In genomic region chr6:54299417-54299816, GRCm38 (mm10) we compare ENCODE assay signal across 11 mouse cellular contexts. TPM values are rescaled to one million over a fixed set of nuclear protein-coding genes. Genes with fewer than 3 reads are reported as not detected.
DNase-seq lines count a peak whose midpoint lies in the region; ATAC-seq lines count a peak whose summit lies in the region.
"Had no signal": no experiment of that assay in that cellular context is flagged by ENCODE, and none has a peak within 500 bp of the region (broad histone marks: within the 10 kb centered on the region; RNA-seq: fewer than 3 reads in every experiment).

No protein-coding gene starts in this region.

- H3K27ac ChIP-seq in heart, embryonic 10.5 days = no peak overlapping the region
- H3K27ac ChIP-seq in lung, embryonic 16.5 days (ENCODE audit: low read length) = peak overlapping the region; percentile 17; the same call in 1 of the 2 replicates
- H3K27ac ChIP-seq: left cerebral cortex, adult 2 months; midbrain, embryonic 10.5 days had no signal

- WGBS in heart, embryonic 10.5 days = 65% methylated on average over 2 of the region's 2 CpGs
- WGBS in lung, embryonic 16.5 days = 49% methylated on average over 2 of the region's 2 CpGs

- DNase-seq in layer of hippocampus, adult 11-12 months (ENCODE audit: low spot score) = peak; percentile 34
- DNase-seq in layer of hippocampus, postnatal 25 days (ENCODE audit: extremely low spot score in 1 of 2, low spot score in 1 of 2) = no peak
- DNase-seq in heart, adult 11 months = peak; percentile 96
- DNase-seq in heart, embryonic 10.5 days (ENCODE audit: low spot score) = peak; percentile 77
- DNase-seq in spleen, postnatal 14 days (ENCODE audit: low spot score in 2 of 2) = no peak
- DNase-seq in natural killer cell, adult 2 months (ENCODE audit: low spot score in 2 of 2) = no peak
- DNase-seq: right cerebral cortex, postnatal 25 days had no signal

- no peaks in the 10 kb centered on the region for H3K36me3 ChIP-seq in heart, embryonic 10.5 days
- peaks cover 2% of the 10 kb centered on the region; the same call in 1 of the 2 replicates for H3K36me3 ChIP-seq in lung, embryonic 16.5 days (ENCODE audit: control insufficient read depth, insufficient read depth, low read length)

- H3K27me3 ChIP-seq in heart, embryonic 10.5 days (ENCODE audit: insufficient read depth, poor library complexity, severe bottlenecking) = no peaks in the 10 kb centered on the region
- H3K27me3 ChIP-seq in lung, embryonic 16.5 days (ENCODE audit: control insufficient read depth, insufficient read depth, low read depth, low read length) = no peaks in the 10 kb centered on the region

- no peaks in the 10 kb centered on the region for H3K9me3 ChIP-seq in heart, embryonic 10.5 days
- H3K9me3 ChIP-seq in lung, embryonic 16.5 days (ENCODE audit: control insufficient read depth, low read length) = no peaks in the 10 kb centered on the region
- H3K9me3 ChIP-seq: midbrain, embryonic 10.5 days had no signal

- no peak overlapping the region for H3K4me3 ChIP-seq in heart, embryonic 10.5 days
- H3K4me3 ChIP-seq in lung, embryonic 16.5 days (ENCODE audit: low read length) = no peak overlapping the region
- H3K4me3 ChIP-seq: left cerebral cortex, adult 2 months; midbrain, embryonic 10.5 days had no signal

- ATAC-seq in lung, embryonic 16.5 days (ENCODE audit: low read depth) = peak; percentile 60; the same call in 1 of the 2 replicates
- ATAC-seq: hindbrain, embryonic 16.5 days had no signal

- no peak overlapping the region for H3K4me2 ChIP-seq in lung, embryonic 16.5 days (ENCODE audit: low read depth, low read length)

- no peaks in the 10 kb centered on the region for H3K4me1 ChIP-seq in heart, embryonic 10.5 days
- H3K4me1 ChIP-seq in lung, embryonic 16.5 days (replicated peaks; ENCODE audit: control insufficient read depth, insufficient read depth, low read length) = no peaks in the 10 kb centered on the region; the same call in 1 of the 2 replicates
- H3K4me1 ChIP-seq: midbrain, embryonic 10.5 days had no signal

- H3K9ac ChIP-seq in lung, embryonic 16.5 days (ENCODE audit: low read length) = no peak overlapping the region

RNA-seq across cellular contexts. Expression of gene Prr15, which starts 26.2 kb away (rescaled TPM):
- total RNA-seq in layer of hippocampus, postnatal 25 days (2021) = under 1 TPM; 0.42 to 0.56 TPM
- 1.5 and 6.7 TPM in 2 replicates for polyA plus RNA-seq in heart, embryonic 10.5 days (2016; fragmentation: Nextera tagmentation; extraction: Ambion mirVana)
- polyA plus RNA-seq in lung, embryonic 16.5 days (2015; fragmentation: Nextera tagmentation; extraction: Ambion mirVana) = 2.9 and 3.1 TPM in 2 replicates

Comparison
In these comparisons a context has a peak if more than half of its experiments do, and no peak if none do; other contexts are left out.
1. DNase-seq: peak in layer of hippocampus, adult 11-12 months (single experiment), heart, adult 11 months (single experiment) and heart, embryonic 10.5 days (single experiment); none in layer of hippocampus, postnatal 25 days (0 of 2), spleen, postnatal 14 days (0 of 2) and natural killer cell, adult 2 months (0 of 2).